Mouse (Mus musculus): ENCODE measurements around the gene AI182371. TPM values are rescaled to one million over a fixed set of nuclear protein-coding genes. Genes with fewer than 3 reads are reported as not detected.
A peak's percentile ranks its signal among the peaks of the same experiment; 100 is the strongest.

AI182371 gene
- polyA plus RNA-seq, 1 experiment, result 0.25 TPM

GRCm38 (mm10) chr2:35107984-35108635 lies 6.8 kb upstream of the AI182371 start:
- Histone ChIP-seq H3K27me3 (ENCODE audit: control insufficient read depth, insufficient read depth, low read length) (no peaks in the 10 kb centered on the region), H3K4me1 (ENCODE audit: control insufficient read depth, insufficient read depth, insufficient read length) (peaks cover 2% of the 10 kb centered on the region), H3K4me3 (ENCODE audit: extremely low read depth, insufficient read depth, insufficient read length) (no peak overlapping the region), H3K36me3 (ENCODE audit: control insufficient read depth, insufficient read depth, low read length) (no peaks in the 10 kb centered on the region), H3K27ac (ENCODE audit: insufficient read depth, low read length) (no peak overlapping the region)
- TF ChIP-seq POLR2A (IDR thresholded peaks at IDR 0.05; ENCODE audit: low read depth, low read length) (no peak), CTCF (IDR thresholded peaks at IDR 0.05; ENCODE audit: extremely low read depth, insufficient read depth, insufficient read length, insufficient replicate concordance) (peak; percentile 16; the same call in 1 of the 2 replicates)
- 36% methylated on average over 5 of the region's 5 CpGs for whole genome bisulfite sequencing
- peak in 1 of 2 experiments; percentile 21 for DNase-seq (ENCODE audit: low read depth in 1 of 2, low spot score in 2 of 2)

DNA sequence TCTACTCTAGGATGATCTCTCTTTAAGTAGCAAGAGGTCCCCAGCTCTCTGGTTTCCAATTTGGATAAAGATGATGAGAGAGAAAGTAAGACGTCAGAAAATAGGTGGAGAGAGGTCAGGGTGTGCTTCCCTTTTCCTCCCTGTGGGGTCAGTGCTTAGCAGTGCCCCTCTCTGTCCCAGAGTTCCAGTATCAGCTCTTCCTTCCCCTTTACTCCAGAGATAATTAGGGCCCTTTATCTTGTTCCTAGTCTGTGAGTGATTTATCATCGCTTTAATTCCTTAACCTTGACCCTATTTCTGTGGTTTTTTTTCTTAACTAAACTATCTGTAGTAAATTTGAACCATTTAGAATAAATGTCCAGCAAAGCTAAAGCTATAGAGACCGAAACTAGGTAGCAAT lies 3.5 kb upstream of the AI182371 start:
- no peak for DNase-seq (ENCODE audit: low read depth in 1 of 2, low spot score in 2 of 2)
- H3K4me3 ChIP-seq (ENCODE audit: extremely low read depth, insufficient read depth, insufficient read length), result no peak overlapping the region
- no peaks in the 10 kb centered on the region; the same call in 1 of the 2 replicates for H3K4me1 ChIP-seq (ENCODE audit: control insufficient read depth, insufficient read depth, insufficient read length)
- H3K27me3 ChIP-seq (ENCODE audit: control insufficient read depth, insufficient read depth, low read length), result no peaks in the 10 kb centered on the region
- H3K36me3 ChIP-seq (ENCODE audit: control insufficient read depth, insufficient read depth, low read length), result no peaks in the 10 kb centered on the region
- TF ChIP-seq CTCF (IDR thresholded peaks at IDR 0.05; ENCODE audit: extremely low read depth, insufficient read depth, insufficient read length, insufficient replicate concordance) (no peak), POLR2A (IDR thresholded peaks at IDR 0.05; ENCODE audit: low read depth, low read length) (no peak)
- no peak overlapping the region for H3K27ac ChIP-seq (ENCODE audit: insufficient read depth, low read length)
- 67% methylated on average over 3 of the region's 3 CpGs for WGBS

DNA sequence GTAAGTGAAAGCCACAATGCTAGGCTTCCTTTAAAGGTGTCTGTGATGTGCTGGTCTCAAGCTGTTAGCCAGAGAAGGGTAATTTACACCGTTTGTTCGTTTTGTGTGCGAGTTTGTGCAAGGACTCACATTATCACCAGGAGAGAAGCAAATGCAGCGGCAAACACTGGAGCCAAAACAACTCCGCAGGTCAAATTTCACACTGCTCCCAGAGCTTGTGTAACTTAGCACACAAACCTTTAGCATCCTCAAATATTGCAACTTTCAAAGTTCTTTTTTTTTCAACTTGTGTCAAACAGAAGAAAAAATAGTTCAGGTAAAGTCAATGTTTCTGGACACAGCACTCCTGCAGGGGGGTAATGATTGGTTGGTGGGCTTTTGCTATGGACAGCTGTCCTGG lies 2.2 kb upstream of the AI182371 start:
- Histone ChIP-seq H3K36me3 (ENCODE audit: control insufficient read depth, insufficient read depth, low read length) (no peaks in the 10 kb centered on the region), H3K4me1 (ENCODE audit: control insufficient read depth, insufficient read depth, insufficient read length) (no peaks in the 10 kb centered on the region), H3K27me3 (ENCODE audit: control insufficient read depth, insufficient read depth, low read length) (no peaks in the 10 kb centered on the region), H3K27ac (ENCODE audit: insufficient read depth, low read length) (no peak overlapping the region), H3K4me3 (ENCODE audit: extremely low read depth, insufficient read depth, insufficient read length) (no peak overlapping the region)
- no peak for DNase-seq (ENCODE audit: low read depth in 1 of 2, low spot score in 2 of 2)
- 93% methylated on average over 5 of the region's 5 CpGs for WGBS
- TF ChIP-seq POLR2A (IDR thresholded peaks at IDR 0.05; ENCODE audit: low read depth, low read length) (no peak), CTCF (IDR thresholded peaks at IDR 0.05; ENCODE audit: extremely low read depth, insufficient read depth, insufficient read length, insufficient replicate concordance) (no peak)

GRCm38 (mm10) chr2:35102777-35103176 lies 1.4 kb upstream of the AI182371 start:
- H3K27me3 ChIP-seq (ENCODE audit: control insufficient read depth, insufficient read depth, low read length), result no peaks in the 10 kb centered on the region
- H3K4me1 ChIP-seq (ENCODE audit: control insufficient read depth, insufficient read depth, insufficient read length), result no peaks in the 10 kb centered on the region
- no peak for DNase-seq (ENCODE audit: low read depth in 1 of 2, low spot score in 2 of 2)
- H3K36me3 ChIP-seq (ENCODE audit: control insufficient read depth, insufficient read depth, low read length), result no peaks in the 10 kb centered on the region
- TF ChIP-seq POLR2A (IDR thresholded peaks at IDR 0.05; ENCODE audit: low read depth, low read length), result no peak
- TF ChIP-seq CTCF (IDR thresholded peaks at IDR 0.05; ENCODE audit: extremely low read depth, insufficient read depth, insufficient read length, insufficient replicate concordance), result no peak
- no peak overlapping the region for H3K4me3 ChIP-seq (ENCODE audit: extremely low read depth, insufficient read depth, insufficient read length)
- H3K27ac ChIP-seq (ENCODE audit: insufficient read depth, low read length), result no peak overlapping the region

- no peaks in the 10 kb centered on the region for H3K4me1 ChIP-seq (ENCODE audit: control insufficient read depth, insufficient read depth, insufficient read length)
- no peaks in the 10 kb centered on the region for H3K27me3 ChIP-seq (ENCODE audit: control insufficient read depth, insufficient read depth, low read length)
- no peak for DNase-seq (ENCODE audit: low read depth in 1 of 2, low spot score in 2 of 2)
- TF ChIP-seq CTCF (IDR thresholded peaks at IDR 0.05; ENCODE audit: extremely low read depth, insufficient read depth, insufficient read length, insufficient replicate concordance) (no peak), POLR2A (IDR thresholded peaks at IDR 0.05; ENCODE audit: low read depth, low read length) (no peak)
- H3K27ac ChIP-seq (ENCODE audit: insufficient read depth, low read length), result no peak overlapping the region
- H3K4me3 ChIP-seq (ENCODE audit: extremely low read depth, insufficient read depth, insufficient read length), result no peak overlapping the region
- no peaks in the 10 kb centered on the region for H3K36me3 ChIP-seq (ENCODE audit: control insufficient read depth, insufficient read depth, low read length)
- 89% methylated on average over 6 of the region's 6 CpGs for WGBS
Observed at GRCm38 (mm10) chr2:35100529-35100928, 814 bp downstream of the AI182371 start.

GRCm38 (mm10) chr2:35087418-35087817 lies 13.9 kb downstream of the AI182371 start:
- no peak overlapping the region for H3K27ac ChIP-seq (ENCODE audit: insufficient read depth, low read length)
- DNase-seq (ENCODE audit: low read depth in 1 of 2, low spot score in 2 of 2), result no peak
- H3K36me3 ChIP-seq (ENCODE audit: control insufficient read depth, insufficient read depth, low read length), result no peaks in the 10 kb centered on the region
- 79% methylated on average over 4 of the region's 4 CpGs for WGBS
- no peak overlapping the region for H3K4me3 ChIP-seq (ENCODE audit: extremely low read depth, insufficient read depth, insufficient read length)
- H3K27me3 ChIP-seq (ENCODE audit: control insufficient read depth, insufficient read depth, low read length), result no peaks in the 10 kb centered on the region
- H3K4me1 ChIP-seq (ENCODE audit: control insufficient read depth, insufficient read depth, insufficient read length), result no peaks in the 10 kb centered on the region
- TF ChIP-seq POLR2A (IDR thresholded peaks at IDR 0.05; ENCODE audit: low read depth, low read length), result no peak
- TF ChIP-seq CTCF (IDR thresholded peaks at IDR 0.05; ENCODE audit: extremely low read depth, insufficient read depth, insufficient read length, insufficient replicate concordance), result no peak

DNA sequence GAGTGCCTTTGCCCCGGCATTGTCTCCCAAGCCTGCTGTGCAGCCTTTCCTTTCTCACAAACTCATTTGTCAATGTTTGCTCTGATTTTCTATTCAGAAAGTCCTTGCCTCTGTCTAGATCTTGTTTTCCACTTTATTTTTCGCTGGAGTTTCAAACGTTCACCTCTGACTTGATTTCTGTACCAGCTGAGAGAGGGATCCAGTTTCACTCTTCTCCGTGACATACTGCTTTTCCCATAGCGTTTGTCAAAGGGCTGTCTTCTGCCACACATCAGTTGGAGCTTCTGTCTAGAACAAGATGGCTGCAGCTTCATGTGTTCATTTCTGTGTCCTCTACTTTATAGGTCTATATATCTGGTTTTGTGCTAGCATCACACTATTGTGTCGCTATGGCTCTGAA lies 22.2 kb downstream of the AI182371 start:
- no peak for TF ChIP-seq POLR2A (IDR thresholded peaks at IDR 0.05; ENCODE audit: low read depth, low read length)
- no peak for TF ChIP-seq CTCF (IDR thresholded peaks at IDR 0.05; ENCODE audit: extremely low read depth, insufficient read depth, insufficient read length, insufficient replicate concordance)
- 81% methylated on average over 6 of the region's 6 CpGs for WGBS
- Histone ChIP-seq H3K4me1 (ENCODE audit: control insufficient read depth, insufficient read depth, insufficient read length) (no peaks in the 10 kb centered on the region), H3K4me3 (ENCODE audit: extremely low read depth, insufficient read depth, insufficient read length) (no peak overlapping the region), H3K36me3 (ENCODE audit: control insufficient read depth, insufficient read depth, low read length) (no peaks in the 10 kb centered on the region), H3K27ac (ENCODE audit: insufficient read depth, low read length) (no peak overlapping the region), H3K27me3 (ENCODE audit: control insufficient read depth, insufficient read depth, low read length) (no peaks in the 10 kb centered on the region)
- DNase-seq (ENCODE audit: low read depth in 1 of 2, low spot score in 2 of 2), result no peak
